11 mouse cellular contexts compared by ENCODE assay signal in the genomic region with DNA sequence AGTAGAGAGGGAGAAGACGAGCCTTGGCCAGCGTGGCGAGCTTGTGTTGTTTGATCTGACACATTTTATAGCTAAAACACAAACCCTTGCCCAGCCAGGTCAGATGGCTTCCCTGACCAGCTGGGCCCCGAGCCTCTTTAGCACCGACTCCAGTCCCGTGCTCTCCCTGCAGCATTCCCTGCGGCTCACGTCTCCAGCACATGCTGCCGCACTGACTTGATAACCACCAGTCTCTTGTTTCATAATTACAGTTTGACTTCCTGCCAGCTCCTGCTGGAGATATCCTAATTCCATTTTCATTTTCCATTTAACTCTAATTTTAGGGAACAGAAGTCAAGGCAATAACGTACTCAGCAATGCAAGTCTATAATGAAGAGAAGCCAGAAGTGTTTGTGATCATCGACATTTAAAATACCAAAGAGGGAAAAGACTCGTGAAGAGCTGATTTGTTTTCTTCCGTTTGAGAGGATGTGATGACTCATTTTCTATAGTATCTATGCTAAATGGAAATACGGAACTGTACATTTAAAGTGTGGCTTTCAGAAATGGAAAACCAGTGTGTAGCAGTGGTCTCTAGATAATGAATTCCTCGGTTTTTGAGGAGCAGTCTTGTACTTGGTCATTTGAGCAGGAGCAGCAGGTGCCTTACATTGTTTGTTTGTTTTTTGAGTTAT. TPM values are rescaled to one million over a fixed set of nuclear protein-coding genes. Genes with fewer than 3 reads are reported as not detected.
DNase-seq lines count a peak whose midpoint lies in the region; ATAC-seq and TF ChIP-seq lines count a peak whose summit lies in the region.
"Had no signal": no experiment of that assay in that cellular context is flagged by ENCODE, and none has a peak within 500 bp of the region (broad histone marks: within the 10 kb centered on the region; RNA-seq: fewer than 3 reads in every experiment).

No protein-coding gene starts in this region.

- peaks cover 32% of the 10 kb centered on the region for H3K36me3 ChIP-seq in forebrain, embryonic 15.5 days
- peaks cover 60% of the 10 kb centered on the region for H3K36me3 ChIP-seq in forebrain, embryonic 13.5 days (ENCODE audit: poor library complexity, severe bottlenecking)
- peaks cover 63% of the 10 kb centered on the region for H3K36me3 ChIP-seq in limb, embryonic 10.5 days

- no peaks in the 10 kb centered on the region for H3K27me3 ChIP-seq in forebrain, embryonic 15.5 days
- no peaks in the 10 kb centered on the region for H3K27me3 ChIP-seq in forebrain, embryonic 13.5 days
- H3K27me3 ChIP-seq in limb, embryonic 10.5 days (ENCODE audit: low read depth, poor library complexity, severe bottlenecking): no peaks in the 10 kb centered on the region

- H3K9ac ChIP-seq in forebrain, embryonic 15.5 days (replicated peaks): no peak overlapping the region
- H3K9ac ChIP-seq in forebrain, embryonic 13.5 days: no peak overlapping the region

- DNase-seq in urinary bladder, postnatal 14 days (ENCODE audit: low spot score): peak; percentile 20
- no peak for DNase-seq in urinary bladder, adult 2 months (ENCODE audit: low spot score)
- DNase-seq in left cerebral cortex, adult 2 months (ENCODE audit: extremely low spot score in 1 of 2, low spot score in 2 of 2): peak; percentile 25 to 32
- DNase-seq in gastrocnemius, adult 2 months: no peak
- DNase-seq in limb, embryonic 10.5 days (ENCODE audit: low spot score): no peak
- no peak for DNase-seq in thymus, postnatal 0 days (ENCODE audit: low spot score)
- DNase-seq: cerebellum, postnatal 14 days had no signal

- 81% methylated on average over 15 of the region's 15 CpGs for WGBS in forebrain, embryonic 15.5 days
- WGBS in forebrain, embryonic 13.5 days: 89% methylated on average over 15 of the region's 15 CpGs
- 88% methylated on average over 15 of the region's 15 CpGs for WGBS in limb, embryonic 10.5 days

- H3K4me1 ChIP-seq in forebrain, embryonic 15.5 days: peaks cover 4% of the 10 kb centered on the region; the same call in 1 of the 2 replicates
- H3K4me1 ChIP-seq in forebrain, embryonic 13.5 days: no peaks in the 10 kb centered on the region
- no peaks in the 10 kb centered on the region for H3K4me1 ChIP-seq in limb, embryonic 10.5 days
- H3K4me1 ChIP-seq: forebrain, embryonic 10.5 days had no signal

- no peak for TF ChIP-seq CTCF in left cerebral cortex, adult 2 months (IDR thresholded peaks at IDR 0.05)
- no peak for TF ChIP-seq CTCF in gastrocnemius, adult 2 months (IDR thresholded peaks at IDR 0.05)

- no peaks in the 10 kb centered on the region for H3K9me3 ChIP-seq in forebrain, embryonic 15.5 days
- no peaks in the 10 kb centered on the region for H3K9me3 ChIP-seq in forebrain, embryonic 13.5 days (replicated peaks)
- no peaks in the 10 kb centered on the region for H3K9me3 ChIP-seq in limb, embryonic 10.5 days (replicated peaks)
- H3K9me3 ChIP-seq: forebrain, embryonic 10.5 days had no signal

- no peak overlapping the region for H3K4me2 ChIP-seq in forebrain, embryonic 15.5 days (replicated peaks)
- H3K4me2 ChIP-seq in forebrain, embryonic 13.5 days: no peak overlapping the region

- no peak overlapping the region for H3K4me3 ChIP-seq in forebrain, embryonic 15.5 days
- no peak overlapping the region for H3K4me3 ChIP-seq in forebrain, embryonic 13.5 days
- no peak overlapping the region for H3K4me3 ChIP-seq in left cerebral cortex, adult 2 months
- no peak overlapping the region for H3K4me3 ChIP-seq in gastrocnemius, adult 2 months
- H3K4me3 ChIP-seq in limb, embryonic 10.5 days: no peak overlapping the region
- H3K4me3 ChIP-seq: forebrain, embryonic 10.5 days had no signal

- no peak for ATAC-seq in forebrain, embryonic 15.5 days (replicated peaks)
- ATAC-seq in forebrain, embryonic 13.5 days: no peak
- ATAC-seq: intestine, embryonic 16.5 days had no signal

- intact Hi-C loops in left cerebral cortex, adult 2 months (cut with DNase I): no loop called here
- intact Hi-C loops in gastrocnemius, adult 2 months (cut with DNase I): no loop called here

- H3K27ac ChIP-seq in forebrain, embryonic 15.5 days (replicated peaks): 0 out of 2 replicates have a peak overlapping the region, but pooled peaks have one; percentile 32
- H3K27ac ChIP-seq in forebrain, embryonic 13.5 days: no peak overlapping the region
- peak overlapping the region; percentile 70; the same call in 1 of the 2 replicates for H3K27ac ChIP-seq in left cerebral cortex, adult 2 months
- no peak overlapping the region for H3K27ac ChIP-seq in gastrocnemius, adult 2 months
- H3K27ac ChIP-seq in limb, embryonic 10.5 days: no peak overlapping the region
- H3K27ac ChIP-seq: forebrain, embryonic 10.5 days had no signal

RNA-seq across cellular contexts. Expression of a gene that starts 11.1 kb away (rescaled TPM):
- polyA plus RNA-seq in forebrain, embryonic 15.5 days (2015; fragmentation: Nextera tagmentation; extraction: Ambion mirVana): 28.7 and 29.1 TPM in 2 replicates
- 33.8 and 36.2 TPM in 2 replicates for polyA plus RNA-seq in forebrain, embryonic 13.5 days (2015; fragmentation: Nextera tagmentation; extraction: Ambion mirVana)
- 45.4 and 52.6 TPM in 2 replicates for polyA plus RNA-seq in urinary bladder, adult 2 months (2012; rRNA removed)
- total RNA-seq in left cerebral cortex, adult 2 months (2021): 10 to 100 TPM; 29.4 to 30.1 TPM
- total RNA-seq in gastrocnemius, adult 2 months (2021): 10 to 100 TPM; 24.8 to 28.9 TPM
- polyA plus RNA-seq in limb, embryonic 10.5 days (2016; fragmentation: Nextera tagmentation; extraction: Ambion mirVana): 49.5 and 50.3 TPM in 2 replicates
- 87.7 and 96.2 TPM in 2 replicates for polyA plus RNA-seq in thymus, postnatal 0 days (2015; fragmentation: Nextera tagmentation; extraction: Ambion mirVana)

RNA-seq across cellular contexts. Expression of a gene that starts 11.4 kb away (rescaled TPM):
- 434 and 436 TPM in 2 replicates for polyA plus RNA-seq in forebrain, embryonic 15.5 days (2015; fragmentation: Nextera tagmentation; extraction: Ambion mirVana)
- 534 and 564 TPM in 2 replicates for polyA plus RNA-seq in forebrain, embryonic 13.5 days (2015; fragmentation: Nextera tagmentation; extraction: Ambion mirVana)
- 65.1 and 72.2 TPM in 2 replicates for polyA plus RNA-seq in urinary bladder, adult 2 months (2012; rRNA removed)
- 100 to 1,000 TPM; 115 to 123 TPM for total RNA-seq in left cerebral cortex, adult 2 months (2021)
- total RNA-seq in gastrocnemius, adult 2 months (2021): 10 to 100 TPM; 38.5 to 46.9 TPM
- 561 and 589 TPM in 2 replicates for polyA plus RNA-seq in limb, embryonic 10.5 days (2016; fragmentation: Nextera tagmentation; extraction: Ambion mirVana)
- 504 and 513 TPM in 2 replicates for polyA plus RNA-seq in thymus, postnatal 0 days (2015; fragmentation: Nextera tagmentation; extraction: Ambion mirVana)

RNA-seq across cellular contexts. Expression of a gene that starts 31.3 kb away (rescaled TPM):
- 16.1 and 17.8 TPM in 2 replicates for polyA plus RNA-seq in forebrain, embryonic 15.5 days (2015; fragmentation: Nextera tagmentation; extraction: Ambion mirVana)
- 12.9 and 13.6 TPM in 2 replicates for polyA plus RNA-seq in forebrain, embryonic 13.5 days (2015; fragmentation: Nextera tagmentation; extraction: Ambion mirVana)
- polyA plus RNA-seq in urinary bladder, adult 2 months (2012; rRNA removed): 18.7 and 21.0 TPM in 2 replicates
- total RNA-seq in left cerebral cortex, adult 2 months (2021): 1 to 10 TPM; 5.1 to 5.8 TPM
- 1 to 10 TPM in 1 of 2 experiments, under 1 TPM in 1; 0.61 to 1.3 TPM for total RNA-seq in gastrocnemius, adult 2 months (2021)
- 6.3 and 8.0 TPM in 2 replicates for polyA plus RNA-seq in limb, embryonic 10.5 days (2016; fragmentation: Nextera tagmentation; extraction: Ambion mirVana)
- 6.0 and 6.6 TPM in 2 replicates for polyA plus RNA-seq in thymus, postnatal 0 days (2015; fragmentation: Nextera tagmentation; extraction: Ambion mirVana)

RNA-seq across cellular contexts. Expression of a gene that starts 59.2 kb away (rescaled TPM):
- polyA plus RNA-seq in forebrain, embryonic 15.5 days (2015; fragmentation: Nextera tagmentation; extraction: Ambion mirVana): 0.13 and 0.36 TPM in 2 replicates
- 0.18 and 0.19 TPM in 2 replicates for polyA plus RNA-seq in forebrain, embryonic 13.5 days (2015; fragmentation: Nextera tagmentation; extraction: Ambion mirVana)
- 3.1 and 4.0 TPM in 2 replicates for polyA plus RNA-seq in urinary bladder, adult 2 months (2012; rRNA removed)
- total RNA-seq in left cerebral cortex, adult 2 months (2021): 1 to 10 TPM; 1.8 to 2.2 TPM
- total RNA-seq in gastrocnemius, adult 2 months (2021): 10 to 100 TPM; 39.9 to 46.5 TPM
- polyA plus RNA-seq in limb, embryonic 10.5 days (2016; fragmentation: Nextera tagmentation; extraction: Ambion mirVana): 0.36 and 0.39 TPM in 2 replicates
- polyA plus RNA-seq in thymus, postnatal 0 days (2015; fragmentation: Nextera tagmentation; extraction: Ambion mirVana): 0.31 and 0.35 TPM in 2 replicates

Comparison
In these comparisons a context has a peak if more than half of its experiments do, and no peak if none do; other contexts are left out.
1. H3K27ac ChIP-seq: peak in forebrain, embryonic 15.5 days (single experiment) and left cerebral cortex, adult 2 months (single experiment); none in forebrain, embryonic 13.5 days (single experiment), gastrocnemius, adult 2 months (single experiment) and limb, embryonic 10.5 days (single experiment).
2. DNase-seq: peak in urinary bladder, postnatal 14 days (single experiment) and left cerebral cortex, adult 2 months (2 of 2); none in urinary bladder, adult 2 months (single experiment), gastrocnemius, adult 2 months (single experiment), limb, embryonic 10.5 days (single experiment) and thymus, postnatal 0 days (single experiment).